Mouse (Mus musculus): Measurements from ENCODE around the gene Six1. TPM values are rescaled to one million over a fixed set of nuclear protein-coding genes. Genes with fewer than 3 reads are reported as not detected.
"Not testable (repeated sequence)": the region's sequence is repeated elsewhere in the genome, so short reads cannot be mapped to it uniquely, and the experiment has no call there.

Gene Six1
- polyA plus RNA-seq, 1 experiment from 2014 or later: 0.41 TPM

GRCm38 (mm10) chr12:73002903-73003302 lies 50.8 kb downstream of the Six1 start:
- H3K4me3 ChIP-seq (replicated peaks; ENCODE audit: low read depth, low read length); H3K4me1 ChIP-seq (ENCODE audit: control insufficient read depth, insufficient read depth, low read length); H3K9me3 ChIP-seq (ENCODE audit: control insufficient read depth, low read length); H3K36me3 ChIP-seq (ENCODE audit: control insufficient read depth, insufficient read depth, low read length); H3K9ac ChIP-seq (replicated peaks; ENCODE audit: low read length); DNase-seq; ATAC-seq (ENCODE audit: low FRiP score, low TSS enrichment); H3K27me3 ChIP-seq (ENCODE audit: control insufficient read depth, insufficient read depth, low read length); H3K27ac ChIP-seq (replicated peaks; ENCODE audit: low read depth, low read length); H3K4me2 ChIP-seq (ENCODE audit: low read length): not testable (repeated sequence)
- 58% methylated on average over 9 of the region's 9 CpGs for WGBS

DNA sequence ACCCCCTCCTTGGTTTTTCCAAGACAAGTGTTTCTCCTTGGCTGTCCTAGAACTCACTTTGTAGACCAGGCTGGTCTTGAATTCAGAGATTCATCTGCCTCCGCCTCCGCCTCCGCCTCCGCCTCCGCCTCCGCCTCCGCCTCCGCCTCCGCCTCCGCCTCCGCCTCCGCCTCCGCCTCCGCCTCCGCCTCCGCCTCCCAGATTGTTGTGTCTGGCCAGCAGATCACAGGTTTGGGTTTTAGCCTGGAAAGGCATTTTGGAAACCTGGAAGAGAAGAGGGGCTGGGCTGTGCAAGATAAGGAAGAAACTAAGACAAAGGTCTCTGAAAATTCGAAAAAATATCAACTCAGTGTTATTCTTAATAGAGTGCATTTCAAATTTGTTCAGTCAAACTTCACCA lies 51.4 kb downstream of the Six1 start:
- H3K4me3 ChIP-seq (replicated peaks; ENCODE audit: low read depth, low read length); H3K4me2 ChIP-seq (ENCODE audit: low read length); ATAC-seq (ENCODE audit: low FRiP score, low TSS enrichment); DNase-seq; H3K36me3 ChIP-seq (ENCODE audit: control insufficient read depth, insufficient read depth, low read length); H3K4me1 ChIP-seq (ENCODE audit: control insufficient read depth, insufficient read depth, low read length); H3K9ac ChIP-seq (replicated peaks; ENCODE audit: low read length); H3K27ac ChIP-seq (replicated peaks; ENCODE audit: low read depth, low read length); H3K9me3 ChIP-seq (ENCODE audit: control insufficient read depth, low read length); H3K27me3 ChIP-seq (ENCODE audit: control insufficient read depth, insufficient read depth, low read length): not testable (repeated sequence)
- WGBS: 64% methylated on average over 17 of the region's 17 CpGs

- H3K9ac ChIP-seq (replicated peaks; ENCODE audit: low read length): no peak overlapping the region
- H3K4me3 ChIP-seq (replicated peaks; ENCODE audit: low read depth, low read length): no peak overlapping the region
- ATAC-seq (ENCODE audit: low FRiP score, low TSS enrichment) (no peak), DNase-seq (no peak)
- H3K36me3 ChIP-seq (ENCODE audit: control insufficient read depth, insufficient read depth, low read length): no peaks in the 10 kb centered on the region
- H3K9me3 ChIP-seq (ENCODE audit: control insufficient read depth, low read length): no peaks in the 10 kb centered on the region
- H3K4me2 ChIP-seq (ENCODE audit: low read length): no peak overlapping the region
- no peaks in the 10 kb centered on the region for H3K4me1 ChIP-seq (ENCODE audit: control insufficient read depth, insufficient read depth, low read length)
- H3K27ac ChIP-seq (replicated peaks; ENCODE audit: low read depth, low read length): no peak overlapping the region
- WGBS: 89% methylated on average over 4 of the region's 4 CpGs
- H3K27me3 ChIP-seq (ENCODE audit: control insufficient read depth, insufficient read depth, low read length): no peaks in the 10 kb centered on the region; the same call in 1 of the 2 replicates
These were observed 55.3 kb downstream of the Six1 start for GRCm38 (mm10) chr12:72998105-72999001.

- 94% methylated on average over 3 of the region's 3 CpGs for WGBS
- ATAC-seq (ENCODE audit: low FRiP score, low TSS enrichment): no peak
- no peaks in the 10 kb centered on the region for H3K4me1 ChIP-seq (ENCODE audit: control insufficient read depth, insufficient read depth, low read length)
These were observed 57.0 kb downstream of the Six1 start for GRCm38 (mm10) chr12:72996646-72997045.

More at GRCm38 (mm10) chr12:72996646-72997045, 57.0 kb downstream of the Six1 start:
- H3K4me2 ChIP-seq (ENCODE audit: low read length): no peak overlapping the region
- no peaks in the 10 kb centered on the region for H3K36me3 ChIP-seq (ENCODE audit: control insufficient read depth, insufficient read depth, low read length)
- H3K9ac ChIP-seq (replicated peaks; ENCODE audit: low read length): no peak overlapping the region
- no peaks in the 10 kb centered on the region; the same call in 1 of the 2 replicates for H3K27me3 ChIP-seq (ENCODE audit: control insufficient read depth, insufficient read depth, low read length)
- H3K9me3 ChIP-seq (ENCODE audit: control insufficient read depth, low read length): no peaks in the 10 kb centered on the region
- H3K4me3 ChIP-seq (replicated peaks; ENCODE audit: low read depth, low read length): no peak overlapping the region
- no peak for DNase-seq
- no peak overlapping the region for H3K27ac ChIP-seq (replicated peaks; ENCODE audit: low read depth, low read length)

Other genes starting within 250 kb of the Six1 start
- gene Six6, start 114.0 kb downstream of the Six1 start, polyA plus RNA-seq (2014; fragmentation: Nextera tagmentation; extraction: Ambion mirVana): not detected in 2 replicates
- 2.9 and 3.0 TPM in 2 replicates for gene 4930447C04Rik, start 113.1 kb downstream of the Six1 start, polyA plus RNA-seq (2014; fragmentation: Nextera tagmentation; extraction: Ambion mirVana)
- 0.35 and 0.41 TPM in 2 replicates for gene Six4, start 59.6 kb upstream of the Six1 start, polyA plus RNA-seq (2014; fragmentation: Nextera tagmentation; extraction: Ambion mirVana)
- gene Mnat1, start 69.8 kb upstream of the Six1 start, polyA plus RNA-seq (2014; fragmentation: Nextera tagmentation; extraction: Ambion mirVana): 20.3 and 21.8 TPM in 2 replicates
- 16.6 and 17.2 TPM in 2 replicates for gene Trmt5, start 232.8 kb upstream of the Six1 start, polyA plus RNA-seq (2014; fragmentation: Nextera tagmentation; extraction: Ambion mirVana)
- 12.6 and 14.3 TPM in 2 replicates for gene Slc38a6, start 232.9 kb upstream of the Six1 start, polyA plus RNA-seq (2014; fragmentation: Nextera tagmentation; extraction: Ambion mirVana)